ENCODE assay signal across 12 mouse cellular contexts in the genomic region with DNA sequence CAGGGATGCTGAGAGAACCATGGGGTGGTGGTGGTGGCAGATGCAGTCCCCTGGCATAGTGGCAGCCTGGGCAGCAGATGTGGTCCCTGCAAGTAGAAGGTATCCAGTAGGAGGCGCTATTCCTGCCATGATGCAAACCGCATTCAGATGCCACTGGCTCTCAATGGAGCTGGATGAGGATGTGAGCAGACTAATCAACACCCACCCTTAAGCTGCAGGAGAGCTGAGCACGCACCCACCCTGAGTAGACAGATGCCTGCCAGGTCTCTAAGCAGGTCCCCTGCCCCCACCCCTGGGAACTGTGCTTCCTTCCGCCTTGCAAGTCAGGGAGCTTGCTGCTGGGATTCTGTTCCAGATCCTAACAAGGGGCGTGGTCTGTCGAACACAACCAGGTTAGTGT. TPM values are rescaled to one million over a fixed set of nuclear protein-coding genes. Genes with fewer than 3 reads are reported as not detected.
DNase-seq lines count a peak whose midpoint lies in the region; ATAC-seq and TF ChIP-seq lines count a peak whose summit lies in the region.
"Had no signal": no experiment of that assay in that cellular context is flagged by ENCODE, and none has a peak within 500 bp of the region (broad histone marks: within the 10 kb centered on the region; RNA-seq: fewer than 3 reads in every experiment).

No protein-coding gene starts in this region.

- peaks cover 17% of the 10 kb centered on the region for H3K4me1 ChIP-seq in kidney, adult 2 months (ENCODE audit: control insufficient read depth, insufficient read depth, low read length)
- peaks cover 14% of the 10 kb centered on the region for H3K4me1 ChIP-seq in E14TG2a.4 (replicated peaks; ENCODE audit: low read depth, low read length)
- H3K4me1 ChIP-seq in forebrain, embryonic 12.5 days = peaks cover 14% of the 10 kb centered on the region

- no peak overlapping the region for H3K4me3 ChIP-seq in kidney, adult 2 months (ENCODE audit: insufficient read depth, low read depth, low read length)
- no peak overlapping the region for H3K4me3 ChIP-seq in E14TG2a.4 (replicated peaks; ENCODE audit: low read length)
- H3K4me3 ChIP-seq in forebrain, embryonic 12.5 days (replicated peaks) = no peak overlapping the region
- H3K4me3 ChIP-seq: embryonic facial prominence, embryonic 12.5 days; megakaryocyte, embryonic 14.5 days had no signal

- TF ChIP-seq CTCF in kidney, adult 2 months (conservative IDR thresholded peaks at IDR 0.05; ENCODE audit: insufficient read depth, insufficient read length, low read depth, low read length) = peak; percentile 29; the same call in 1 of the 2 replicates
- peak; percentile 66 for TF ChIP-seq CTCF in E14TG2a.4 (conservative IDR thresholded peaks at IDR 0.05; ENCODE audit: low read length)

- H3K9me3 ChIP-seq in E14TG2a.4 (ENCODE audit: low read length) = no peaks in the 10 kb centered on the region
- no peaks in the 10 kb centered on the region for H3K9me3 ChIP-seq in forebrain, embryonic 12.5 days

- no peak overlapping the region for H3K27ac ChIP-seq in kidney, adult 2 months (ENCODE audit: insufficient read depth, low read depth, low read length)
- peak overlapping the region; percentile 57 for H3K27ac ChIP-seq in forebrain, embryonic 12.5 days
- H3K27ac ChIP-seq: embryonic facial prominence, embryonic 12.5 days had no signal

- no peak for TF ChIP-seq POLR2A in kidney, adult 2 months (IDR thresholded peaks at IDR 0.05; ENCODE audit: low read depth, low read length)

- WGBS in kidney, adult 2 months = 45% methylated on average over 6 of the region's 6 CpGs
- WGBS in forebrain, embryonic 12.5 days = 48% methylated on average over 6 of the region's 6 CpGs

- H3K9ac ChIP-seq in forebrain, embryonic 12.5 days = no peak overlapping the region
- H3K9ac ChIP-seq: embryonic facial prominence, embryonic 12.5 days had no signal

- no peak overlapping the region for H3K4me2 ChIP-seq in forebrain, embryonic 12.5 days
- H3K4me2 ChIP-seq: embryonic facial prominence, embryonic 12.5 days had no signal

- no peaks in the 10 kb centered on the region for H3K27me3 ChIP-seq in kidney, adult 2 months (replicated peaks; ENCODE audit: control insufficient read depth, insufficient read depth, low read length)
- no peaks in the 10 kb centered on the region; the same call in 1 of the 2 replicates for H3K27me3 ChIP-seq in E14TG2a.4 (ENCODE audit: insufficient read depth, low read length)
- no peaks in the 10 kb centered on the region for H3K27me3 ChIP-seq in forebrain, embryonic 12.5 days
- H3K27me3 ChIP-seq: embryonic facial prominence, embryonic 12.5 days; Patski had no signal

- H3K36me3 ChIP-seq in kidney, adult 2 months (ENCODE audit: control insufficient read depth, insufficient read depth, low read length) = no peaks in the 10 kb centered on the region
- H3K36me3 ChIP-seq in E14TG2a.4 (ENCODE audit: insufficient read depth, low read length) = no peaks in the 10 kb centered on the region
- no peaks in the 10 kb centered on the region for H3K36me3 ChIP-seq in forebrain, embryonic 12.5 days (replicated peaks)
- H3K36me3 ChIP-seq: embryonic facial prominence, embryonic 12.5 days had no signal

- DNase-seq in kidney, adult 2 months = peak; percentile 22
- DNase-seq in kidney, postnatal 10 days = no peak
- peak; percentile 21 to 30 for DNase-seq in kidney, postnatal 36 days
- DNase-seq in layer of hippocampus, postnatal 10 days (ENCODE audit: low spot score in 2 of 2) = no peak
- DNase-seq in cerebellum, adult 11 months = no peak
- DNase-seq: heart, postnatal 36 days had no signal

- ATAC-seq in forebrain, embryonic 12.5 days (ENCODE audit: low FRiP score) = no peak
- ATAC-seq in monocyte, adult 5-6 weeks (replicated peaks; ENCODE audit: insufficient number of reproducible peaks, low FRiP score, low TSS enrichment, poor library complexity, severe bottlenecking) = no peak
- ATAC-seq: Patski had no signal

RNA-seq across cellular contexts. Expression of a gene that starts 53.6 kb away (rescaled TPM):
- 1.6 and 2.2 TPM in 2 replicates for polyA plus RNA-seq in kidney, adult 2 months (2012; rRNA removed)
- polyA plus RNA-seq in forebrain, embryonic 12.5 days (2016; fragmentation: Nextera tagmentation; extraction: Ambion mirVana) = 8.7 and 9.2 TPM in 2 replicates
- not detected in 3 replicates for total RNA-seq in monocyte, adult 5-6 weeks (2017)
- total RNA-seq in layer of hippocampus, postnatal 10 days (2021) = 10 to 100 TPM; 60.9 to 67.4 TPM

Comparison
In these comparisons a context has a peak if more than half of its experiments do, and no peak if none do; other contexts are left out.
1. DNase-seq: peak in kidney, adult 2 months (single experiment) and kidney, postnatal 36 days (2 of 2); none in kidney, postnatal 10 days (single experiment), layer of hippocampus, postnatal 10 days (0 of 2) and cerebellum, adult 11 months (single experiment).
2. RNA of a gene that starts 53.6 kb away (total RNA-seq): 60.9 to 67.4 TPM in layer of hippocampus, postnatal 10 days; not detected in monocyte, adult 5-6 weeks; every median in the first group is over 10 times any median in the second.